Mouse (Mus musculus): ENCODE results near the gene Mybph. TPM values are rescaled to one million over a fixed set of nuclear protein-coding genes. Genes with fewer than 3 reads are reported as not detected.

Gene Mybph
- polyA plus RNA-seq, 1 experiment from 2014 or later = 0.10 TPM

GRCm38 (mm10) chr1:134192024-134192423 lies 1.2 kb upstream of the Mybph start:
- no peak for DNase-seq (ENCODE audit: low spot score)
- Histone ChIP-seq H3K4me3 (no peak overlapping the region), H3K4me1 (peaks cover 37% of the 10 kb centered on the region), H3K27ac (replicated peaks) (no peak overlapping the region), H3K36me3 (no peaks in the 10 kb centered on the region), H3K9me3 (replicated peaks) (no peaks in the 10 kb centered on the region), H3K27me3 (ENCODE audit: low read depth, poor library complexity, severe bottlenecking) (peaks cover 25% of the 10 kb centered on the region; the same call in 1 of the 2 replicates)
- 64% methylated on average over 4 of the region's 4 CpGs for WGBS

- Histone ChIP-seq H3K27ac (replicated peaks) (peak overlapping the region; percentile 52; the same call in 1 of the 2 replicates), H3K4me1 (peaks cover 43% of the 10 kb centered on the region), H3K27me3 (ENCODE audit: low read depth, poor library complexity, severe bottlenecking) (peaks cover 20% of the 10 kb centered on the region; the same call in 1 of the 2 replicates), H3K9me3 (replicated peaks) (no peaks in the 10 kb centered on the region), H3K4me3 (no peak overlapping the region), H3K36me3 (no peaks in the 10 kb centered on the region)
- DNase-seq (ENCODE audit: low spot score) = no peak
- 72% methylated on average over 7 of the region's 7 CpGs for WGBS
Measured at GRCm38 (mm10) chr1:134193674-134194197, 488 bp downstream of the Mybph start.

- no peak for DNase-seq (ENCODE audit: low spot score)
- no peak overlapping the region for H3K4me3 ChIP-seq
- H3K4me1 ChIP-seq = peaks cover 37% of the 10 kb centered on the region
- H3K9me3 ChIP-seq (replicated peaks) = no peaks in the 10 kb centered on the region
- H3K36me3 ChIP-seq = no peaks in the 10 kb centered on the region
- H3K27ac ChIP-seq (replicated peaks) = 0 out of 2 replicates have a peak overlapping the region, but pooled peaks have one; percentile 52
- 74% methylated on average over 16 of the region's 16 CpGs for WGBS
- peaks cover 13% of the 10 kb centered on the region; the same call in 1 of the 2 replicates for H3K27me3 ChIP-seq (ENCODE audit: low read depth, poor library complexity, severe bottlenecking)
Measured at GRCm38 (mm10) chr1:134194298-134195022, 1.2 kb downstream of the Mybph start.

GRCm38 (mm10) chr1:134195117-134195516 lies 1.9 kb downstream of the Mybph start:
- Histone ChIP-seq H3K4me1 (peaks cover 35% of the 10 kb centered on the region), H3K4me3 (no peak overlapping the region), H3K27me3 (ENCODE audit: low read depth, poor library complexity, severe bottlenecking) (0 out of 2 replicates have a peak, but pooled peaks cover 7% of the 10 kb centered on the region), H3K9me3 (replicated peaks) (no peaks in the 10 kb centered on the region), H3K27ac (replicated peaks) (0 out of 2 replicates have a peak overlapping the region, but pooled peaks have one; percentile 6), H3K36me3 (no peaks in the 10 kb centered on the region)
- DNase-seq (ENCODE audit: low spot score) = no peak
- 65% methylated on average over 2 of the region's 2 CpGs for WGBS

GRCm38 (mm10) chr1:134195571-134195970 lies 2.3 kb downstream of the Mybph start:
- Histone ChIP-seq H3K4me1 (peaks cover 35% of the 10 kb centered on the region), H3K4me3 (no peak overlapping the region), H3K36me3 (no peaks in the 10 kb centered on the region), H3K9me3 (replicated peaks) (no peaks in the 10 kb centered on the region), H3K27ac (replicated peaks) (peak overlapping the region; percentile 13; the same call in 1 of the 2 replicates), H3K27me3 (ENCODE audit: low read depth, poor library complexity, severe bottlenecking) (0 out of 2 replicates have a peak, but pooled peaks cover 7% of the 10 kb centered on the region)
- no peak for DNase-seq (ENCODE audit: low spot score)
- 73% methylated on average over 3 of the region's 3 CpGs for WGBS

GRCm38 (mm10) chr1:134195979-134196378 lies 2.7 kb downstream of the Mybph start:
- Histone ChIP-seq H3K4me3 (no peak overlapping the region), H3K4me1 (peaks cover 35% of the 10 kb centered on the region), H3K27me3 (ENCODE audit: low read depth, poor library complexity, severe bottlenecking) (0 out of 2 replicates have a peak, but pooled peaks cover 7% of the 10 kb centered on the region), H3K27ac (replicated peaks) (0 out of 2 replicates have a peak overlapping the region, but pooled peaks have one; percentile 13), H3K9me3 (replicated peaks) (no peaks in the 10 kb centered on the region), H3K36me3 (no peaks in the 10 kb centered on the region)
- 68% methylated on average over 4 of the region's 4 CpGs for WGBS
- no peak for DNase-seq (ENCODE audit: low spot score)

- DNase-seq (ENCODE audit: low spot score) = peak; percentile 12
Measured at GRCm38 (mm10) chr1:134196386-134196785, 3.1 kb downstream of the Mybph start.

GRCm38 (mm10) chr1:134197325-134197982 lies 4.2 kb downstream of the Mybph start:
- peaks cover 35% of the 10 kb centered on the region for H3K4me1 ChIP-seq
- no peak overlapping the region for H3K4me3 ChIP-seq
- no peaks in the 10 kb centered on the region for H3K36me3 ChIP-seq
- DNase-seq (ENCODE audit: low spot score) = no peak
- peak overlapping the region; percentile 23 for H3K27ac ChIP-seq (replicated peaks)
- WGBS = 80% methylated on average over 15 of the region's 15 CpGs
- no peaks in the 10 kb centered on the region for H3K27me3 ChIP-seq (ENCODE audit: low read depth, poor library complexity, severe bottlenecking)
- no peaks in the 10 kb centered on the region for H3K9me3 ChIP-seq (replicated peaks)

More at GRCm38 (mm10) chr1:134196386-134196785, 3.1 kb downstream of the Mybph start:
- no peak overlapping the region for H3K4me3 ChIP-seq
- peaks cover 35% of the 10 kb centered on the region for H3K4me1 ChIP-seq
- no peak overlapping the region for H3K27ac ChIP-seq (replicated peaks)
- 0 out of 2 replicates have a peak, but pooled peaks cover 4% of the 10 kb centered on the region for H3K27me3 ChIP-seq (ENCODE audit: low read depth, poor library complexity, severe bottlenecking)
- H3K36me3 ChIP-seq = no peaks in the 10 kb centered on the region
- 74% methylated on average over 4 of the region's 4 CpGs for WGBS
- no peaks in the 10 kb centered on the region for H3K9me3 ChIP-seq (replicated peaks)

- DNase-seq (ENCODE audit: low spot score) = no peak
- Histone ChIP-seq H3K4me1 (peaks cover 32% of the 10 kb centered on the region), H3K36me3 (no peaks in the 10 kb centered on the region), H3K4me3 (no peak overlapping the region), H3K27me3 (ENCODE audit: low read depth, poor library complexity, severe bottlenecking) (no peaks in the 10 kb centered on the region), H3K27ac (replicated peaks) (no peak overlapping the region), H3K9me3 (replicated peaks) (no peaks in the 10 kb centered on the region)
- WGBS = 83% methylated on average over 12 of the region's 12 CpGs
Measured at GRCm38 (mm10) chr1:134198197-134198995, 5.1 kb downstream of the Mybph start.

GRCm38 (mm10) chr1:134200481-134200880 lies 7.2 kb downstream of the Mybph start:
- WGBS = 72% methylated on average over 2 of the region's 2 CpGs
- peaks cover 15% of the 10 kb centered on the region for H3K4me1 ChIP-seq
- H3K27ac ChIP-seq (replicated peaks) = no peak overlapping the region
- no peaks in the 10 kb centered on the region for H3K9me3 ChIP-seq (replicated peaks)
- H3K4me3 ChIP-seq = no peak overlapping the region
- no peaks in the 10 kb centered on the region for H3K27me3 ChIP-seq (ENCODE audit: low read depth, poor library complexity, severe bottlenecking)
- no peaks in the 10 kb centered on the region for H3K36me3 ChIP-seq
- DNase-seq (ENCODE audit: low spot score) = no peak

GRCm38 (mm10) chr1:134200998-134201686 lies 7.9 kb downstream of the Mybph start:
- DNase-seq (ENCODE audit: low spot score) = no peak
- no peaks in the 10 kb centered on the region for H3K27me3 ChIP-seq (ENCODE audit: low read depth, poor library complexity, severe bottlenecking)
- no peak overlapping the region for H3K4me3 ChIP-seq
- peaks cover 11% of the 10 kb centered on the region; the same call in 1 of the 2 replicates for H3K4me1 ChIP-seq
- no peak overlapping the region for H3K27ac ChIP-seq (replicated peaks)
- H3K9me3 ChIP-seq (replicated peaks) = no peaks in the 10 kb centered on the region
- WGBS = 90% methylated on average over 6 of the region's 6 CpGs
- H3K36me3 ChIP-seq = no peaks in the 10 kb centered on the region
